Mouse (Mus musculus): ENCODE data around the gene Sgtb.

Gene Sgtb

DNA sequence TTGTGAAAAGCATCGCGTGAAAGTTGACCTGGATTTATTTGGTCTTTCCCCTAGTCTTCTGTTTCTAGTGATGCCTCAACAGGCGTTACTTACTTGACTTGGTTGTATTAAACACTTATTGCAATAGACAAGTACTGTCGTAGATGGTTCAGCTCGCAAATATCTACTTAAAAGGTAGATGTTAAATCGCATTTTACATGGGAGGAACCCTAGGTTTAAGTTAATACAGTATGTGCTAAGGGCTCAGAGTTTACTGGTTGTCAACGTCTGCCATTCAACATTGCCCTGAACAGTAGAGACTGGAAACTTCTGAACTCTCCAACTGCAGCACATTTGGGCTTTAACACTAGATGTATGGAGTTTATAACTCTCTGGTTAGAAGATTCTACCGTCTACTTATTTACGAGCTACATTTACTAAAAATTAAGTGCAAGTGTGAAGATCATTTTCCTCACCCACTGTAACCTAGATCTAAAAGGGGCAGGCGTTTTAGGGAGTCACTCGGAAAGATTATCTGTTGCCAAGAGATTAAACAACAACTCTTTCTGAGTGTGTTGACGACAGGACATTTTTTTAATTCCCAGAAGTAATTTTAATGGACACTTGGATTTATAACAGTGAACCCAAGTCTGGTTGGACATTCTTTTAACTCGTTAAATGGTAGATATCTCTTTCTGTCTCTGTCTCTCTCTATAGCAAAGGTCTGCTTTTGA is 69.8 kb downstream of the Sgtb start:
- DNase-seq, result no peak

- DNase-seq, result no peak
Measured at GRCm38 (mm10) chr13:104187357-104187756, 77.8 kb downstream of the Sgtb start.

All from thymus, postnatal 25 days (tissue).